Mouse (Mus musculus) hindbrain, embryonic 16.5 days (tissue): ENCODE data around the gene Dlgap1. TPM values are rescaled to one million over a fixed set of nuclear protein-coding genes. Genes with fewer than 3 reads are reported as not detected.
A peak's percentile ranks its signal among the peaks of the same experiment; 100 is the strongest.

ENCODE experiments used
- ATAC-seq: fragments of 200-750 bp; cut with Nextera tagmentation; 2 replicates; pipeline ENCODE4 v1.8.0; 2017; ENCODE audit warnings: moderate TSS enrichment, moderate library complexity
- H3K27ac ChIP-seq: fragments of 300-500 bp; sonication (generic); 2 replicates; pipeline ENCODE4 v1.5.1; 2014; ENCODE audit warnings: low read depth, mild to moderate bottlenecking, control low read depth, low read length, moderate library complexity
- H3K27me3 ChIP-seq: fragments of 300-500 bp; sonication (generic); replicated peaks from 2 replicates; pipeline ENCODE4 v1.6.1; 2014; ENCODE audit warnings: low read length; ENCODE audit not compliant: control insufficient read depth, insufficient read depth
- H3K36me3 ChIP-seq: fragments of 300-500 bp; sonication (generic); 2 replicates; pipeline ENCODE4 v1.6.1; 2014; ENCODE audit warnings: mild to moderate bottlenecking, low read length, moderate library complexity, mixed read lengths; ENCODE audit not compliant: control insufficient read depth, insufficient read depth
- H3K4me1 ChIP-seq: fragments of 300-500 bp; sonication (generic); 2 replicates; pipeline ENCODE4 v1.6.1; 2014; ENCODE audit warnings: low read depth, low read length; ENCODE audit not compliant: control insufficient read depth, insufficient read depth
- H3K4me2 ChIP-seq: fragments of 300-500 bp; sonication (generic); 2 replicates; pipeline ENCODE4 v1.6.1; 2014; ENCODE audit warnings: mild to moderate bottlenecking, low read length, control low read depth, moderate library complexity
- H3K4me3 ChIP-seq: fragments of 300-500 bp; sonication (generic); 2 replicates; pipeline ENCODE4 v1.5.1; 2014; ENCODE audit warnings: mild to moderate bottlenecking, low read length, control low read depth, moderate library complexity
- H3K9ac ChIP-seq: fragments of 300-500 bp; sonication (generic); 2 replicates; pipeline ENCODE4 v1.6.1; 2014; ENCODE audit warnings: low read depth, mild to moderate bottlenecking, control low read depth, low read length, moderate library complexity
- H3K9me3 ChIP-seq: fragments of 300-500 bp; sonication (generic); 2 replicates; pipeline ENCODE4 v1.6.1; 2014; ENCODE audit warnings: mild to moderate bottlenecking, low read length, moderate library complexity; ENCODE audit not compliant: control insufficient read depth
- WGBS: fragments of 180-500 bp; shearing (Covaris S2); extraction: QIAGEN DNeasy Blood & Tissue Kit; methylation state at CpG from one replicate; pipeline ENCODE4 v1.1.7; 2014; 5-methylcytosine and 5-hydroxymethylcytosine counted together
- polyA plus RNA-seq: library from polyadenylated mRNA; unstranded; fragments of >200 nt; fragmentation: Nextera tagmentation; extraction: Ambion mirVana; gene quantifications from 2 replicates; pipeline ENCODE4 v1.2.1, GENCODE M21; 2015

The Dlgap1 gene
- polyA plus RNA-seq, 1 experiment from 2014 or later = 39.5 TPM

DNA sequence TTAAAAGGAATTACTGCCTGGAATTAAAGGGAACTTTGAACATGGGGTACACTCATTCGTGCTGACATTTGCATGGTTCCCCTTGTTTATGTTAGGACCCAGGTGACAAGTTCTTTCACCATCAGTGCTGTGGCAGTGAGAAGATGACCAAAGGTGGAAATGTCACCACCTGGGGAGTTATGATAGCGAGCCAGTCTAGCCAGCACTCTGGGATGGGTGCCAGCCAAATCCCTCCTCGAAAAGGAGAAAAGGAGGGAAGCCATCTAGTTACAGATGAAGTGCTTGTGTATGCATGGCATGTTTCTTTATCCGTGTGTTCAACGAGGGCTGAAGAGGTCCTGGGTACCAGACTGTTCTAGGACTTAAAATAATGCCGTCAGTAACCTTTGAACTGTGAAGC lies 643.3 kb downstream of the Dlgap1 start:
- H3K36me3 ChIP-seq = no peaks in the 10 kb centered on the region
- no peak for ATAC-seq
- no peak overlapping the region for H3K4me3 ChIP-seq
- no peaks in the 10 kb centered on the region for H3K4me1 ChIP-seq
- no peak overlapping the region for H3K4me2 ChIP-seq
- no peak overlapping the region for H3K27ac ChIP-seq
- no peaks in the 10 kb centered on the region for H3K9me3 ChIP-seq
- 65% methylated on average over 6 of the region's 6 CpGs for WGBS
- H3K9ac ChIP-seq = no peak overlapping the region
- H3K27me3 ChIP-seq = no peaks in the 10 kb centered on the region

DNA sequence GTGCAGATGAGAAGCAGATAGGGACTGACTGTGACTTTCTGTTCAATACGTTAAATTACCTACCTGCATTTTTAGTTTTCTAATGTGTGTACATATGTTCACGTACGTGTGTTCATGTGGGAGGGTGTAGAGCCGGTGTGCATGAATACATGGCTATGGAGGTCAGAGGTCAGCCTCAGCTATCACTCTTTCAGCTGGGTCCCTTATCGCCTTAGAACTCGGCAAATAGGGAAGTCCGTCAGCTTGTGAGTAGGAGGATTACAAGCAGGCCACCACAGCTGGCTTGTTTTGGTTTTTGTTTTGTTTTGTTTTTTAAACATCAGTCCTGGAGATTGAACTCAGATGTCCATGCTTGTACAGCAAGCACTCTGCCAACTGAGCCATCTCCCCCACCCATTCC lies 645.0 kb downstream of the Dlgap1 start:
- no peaks in the 10 kb centered on the region for H3K9me3 ChIP-seq
- H3K4me2 ChIP-seq = no peak overlapping the region
- 88% methylated on average over 7 of the region's 7 CpGs for WGBS
- no peaks in the 10 kb centered on the region for H3K4me1 ChIP-seq
- H3K9ac ChIP-seq = no peak overlapping the region
- H3K27ac ChIP-seq = no peak overlapping the region
- no peak overlapping the region for H3K4me3 ChIP-seq
- no peak for ATAC-seq
- H3K27me3 ChIP-seq = no peaks in the 10 kb centered on the region
- no peaks in the 10 kb centered on the region for H3K36me3 ChIP-seq

DNA sequence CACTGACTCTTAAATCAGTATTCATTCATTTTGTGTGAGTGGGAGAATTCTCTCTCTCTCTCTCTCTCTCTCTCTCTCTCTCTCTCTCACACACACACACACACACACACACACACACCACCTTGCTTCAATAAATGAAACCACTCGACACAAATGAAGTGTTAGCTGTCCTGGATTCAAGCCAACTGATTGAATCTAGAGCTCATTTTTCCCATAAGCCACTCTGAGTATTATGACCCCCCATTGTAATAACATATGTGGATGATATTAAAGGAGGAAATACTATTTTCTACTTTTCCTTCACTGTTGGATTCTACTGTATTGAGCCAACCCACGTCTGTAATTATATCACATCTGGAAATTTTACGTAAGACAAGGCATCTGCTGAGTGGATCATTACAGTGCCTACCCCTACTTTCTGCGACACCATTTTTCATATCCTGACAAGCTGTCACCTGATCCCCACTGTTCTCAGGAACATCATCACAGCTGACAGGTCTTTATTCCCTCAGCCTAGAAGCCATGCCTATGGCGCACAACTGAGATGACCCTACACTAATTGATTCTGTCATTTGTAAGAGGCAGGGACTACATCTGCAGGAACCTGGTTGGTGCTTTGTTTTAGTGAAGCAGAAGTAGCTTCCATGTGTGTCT lies 645.7 kb downstream of the Dlgap1 start:
- no peak overlapping the region for H3K4me2 ChIP-seq
- H3K36me3 ChIP-seq = no peaks in the 10 kb centered on the region
- no peak overlapping the region for H3K4me3 ChIP-seq
- peak; percentile 61 for ATAC-seq
- no peaks in the 10 kb centered on the region for H3K27me3 ChIP-seq
- no peaks in the 10 kb centered on the region for H3K4me1 ChIP-seq
- 62% methylated on average over 5 of the region's 5 CpGs for WGBS
- H3K9ac ChIP-seq = no peak overlapping the region
- no peak overlapping the region for H3K27ac ChIP-seq
- H3K9me3 ChIP-seq = no peaks in the 10 kb centered on the region

DNA sequence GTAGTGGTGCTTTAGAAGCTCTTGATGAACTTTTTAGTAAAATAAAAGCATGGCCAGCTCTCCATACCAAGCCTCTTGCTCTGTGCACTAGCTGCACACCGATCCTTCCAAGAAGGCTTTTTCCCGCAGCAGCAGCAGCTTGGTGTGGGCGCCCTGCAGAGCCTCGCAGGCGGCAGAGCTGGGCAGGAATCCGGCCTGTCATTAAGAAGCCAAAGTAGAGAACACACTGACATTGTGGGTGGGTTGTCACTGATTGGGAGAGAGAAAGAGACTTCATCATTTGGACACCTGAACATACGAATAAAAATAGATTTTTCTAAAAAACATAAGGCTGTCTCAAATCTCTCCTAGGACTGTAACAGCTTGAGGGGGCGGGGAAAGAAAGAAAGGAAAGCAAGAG lies 653.6 kb downstream of the Dlgap1 start:
- Histone ChIP-seq H3K27ac (no peak overlapping the region), H3K4me1 (no peaks in the 10 kb centered on the region), H3K9ac (no peak overlapping the region), H3K9me3 (no peaks in the 10 kb centered on the region), H3K36me3 (no peaks in the 10 kb centered on the region), H3K4me3 (no peak overlapping the region), H3K27me3 (no peaks in the 10 kb centered on the region), H3K4me2 (no peak overlapping the region)
- 62% methylated on average over 8 of the region's 8 CpGs for WGBS
- ATAC-seq = no peak

DNA sequence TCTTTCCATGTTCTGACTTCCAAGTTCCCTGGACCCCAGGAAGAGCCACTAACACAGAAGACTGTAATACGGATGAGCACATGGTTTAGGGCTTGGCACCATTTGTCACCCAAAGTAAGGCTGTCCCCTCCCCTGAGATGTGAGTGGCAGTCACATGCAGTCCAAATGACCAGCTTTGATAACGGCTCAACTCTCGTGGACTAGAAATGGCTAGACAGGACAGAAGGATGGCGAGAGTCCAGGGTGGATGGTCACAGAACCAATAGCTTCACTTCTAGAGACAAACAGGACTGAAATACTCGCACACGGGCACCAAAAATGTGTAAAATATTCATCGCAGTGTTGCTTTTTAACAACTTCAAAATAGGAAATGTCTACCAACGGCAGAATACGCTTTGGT lies 657.5 kb downstream of the Dlgap1 start:
- no peak for ATAC-seq
- H3K36me3 ChIP-seq = no peaks in the 10 kb centered on the region
- WGBS = 95% methylated on average over 9 of the region's 9 CpGs

DNA sequence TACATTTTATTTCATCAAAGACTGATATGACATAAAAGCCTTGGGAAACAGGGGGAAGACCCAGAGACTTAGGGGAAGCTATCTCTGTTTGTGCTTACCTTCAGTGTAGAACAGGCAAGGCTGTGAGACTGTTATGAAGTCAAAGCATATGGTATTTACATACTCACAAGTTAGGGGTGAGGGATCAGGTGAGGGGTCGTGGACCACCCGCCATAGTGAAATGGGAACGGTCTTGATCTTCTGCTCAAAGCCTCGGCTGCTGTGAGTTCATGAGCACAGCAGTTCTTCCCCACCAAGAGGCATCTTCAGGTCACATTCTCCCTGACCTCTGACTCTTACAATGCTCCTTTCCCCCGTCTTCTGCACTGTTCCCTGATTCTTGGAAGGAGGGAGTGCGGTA lies 658.1 kb downstream of the Dlgap1 start:
- no peak overlapping the region for H3K27ac ChIP-seq
- no peak overlapping the region for H3K4me3 ChIP-seq
- WGBS = 80% methylated on average over 6 of the region's 6 CpGs
- no peaks in the 10 kb centered on the region for H3K9me3 ChIP-seq
- H3K36me3 ChIP-seq = no peaks in the 10 kb centered on the region
- no peak for ATAC-seq
- no peak overlapping the region for H3K9ac ChIP-seq
- H3K4me2 ChIP-seq = no peak overlapping the region
- no peaks in the 10 kb centered on the region for H3K27me3 ChIP-seq
- H3K4me1 ChIP-seq = no peaks in the 10 kb centered on the region

More for the DNA sequence above, 657.5 kb downstream of the Dlgap1 start:
- H3K27ac ChIP-seq = no peak overlapping the region
- no peak overlapping the region for H3K4me3 ChIP-seq
- H3K4me2 ChIP-seq = no peak overlapping the region
- no peak overlapping the region for H3K9ac ChIP-seq
- no peaks in the 10 kb centered on the region for H3K9me3 ChIP-seq
- H3K27me3 ChIP-seq = no peaks in the 10 kb centered on the region
- H3K4me1 ChIP-seq = no peaks in the 10 kb centered on the region

DNA sequence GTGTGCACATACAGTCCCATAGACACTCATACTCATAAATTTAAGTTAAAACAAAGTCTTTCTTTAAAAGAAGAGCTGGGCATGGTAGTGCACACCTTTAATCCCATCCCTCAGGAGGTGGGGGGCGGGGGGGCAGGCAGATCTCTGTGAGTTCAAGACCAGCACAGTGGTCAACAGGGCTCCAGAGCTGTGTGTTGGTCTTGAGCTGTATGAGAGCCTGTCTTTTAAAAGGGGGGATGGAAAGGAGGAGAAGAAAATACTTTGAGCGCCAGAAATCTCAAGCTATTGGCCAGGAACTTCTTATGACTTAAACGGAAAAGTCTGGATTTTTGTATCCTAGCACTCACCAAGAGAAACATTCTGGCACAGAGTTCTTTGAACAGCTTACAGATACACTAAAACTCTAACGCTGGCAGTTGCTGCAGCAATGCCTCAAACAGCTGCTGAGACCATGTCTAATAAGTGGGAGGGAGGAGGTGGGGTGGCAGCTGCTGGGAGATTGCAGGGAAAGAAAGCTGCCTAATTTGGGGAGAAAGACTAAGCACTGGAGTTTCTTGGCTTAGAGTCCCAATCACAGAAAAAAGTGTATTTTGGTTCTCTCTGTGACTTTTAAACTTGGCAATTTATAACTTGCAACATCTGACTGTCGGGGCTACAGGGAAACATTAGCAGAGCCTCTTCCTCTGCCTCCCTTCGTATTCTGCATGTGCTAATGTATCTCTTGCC lies 660.9 kb downstream of the Dlgap1 start:
- ATAC-seq = 0 out of 2 replicates have a peak, but pooled peaks have one; percentile 25
- no peak overlapping the region for H3K4me2 ChIP-seq
- H3K36me3 ChIP-seq = no peaks in the 10 kb centered on the region
- H3K9ac ChIP-seq = no peak overlapping the region
- no peak overlapping the region for H3K4me3 ChIP-seq
- H3K27me3 ChIP-seq = no peaks in the 10 kb centered on the region
- WGBS = 55% methylated on average over 6 of the region's 6 CpGs
- H3K27ac ChIP-seq = no peak overlapping the region
- no peaks in the 10 kb centered on the region for H3K4me1 ChIP-seq
- H3K9me3 ChIP-seq = no peaks in the 10 kb centered on the region

DNA sequence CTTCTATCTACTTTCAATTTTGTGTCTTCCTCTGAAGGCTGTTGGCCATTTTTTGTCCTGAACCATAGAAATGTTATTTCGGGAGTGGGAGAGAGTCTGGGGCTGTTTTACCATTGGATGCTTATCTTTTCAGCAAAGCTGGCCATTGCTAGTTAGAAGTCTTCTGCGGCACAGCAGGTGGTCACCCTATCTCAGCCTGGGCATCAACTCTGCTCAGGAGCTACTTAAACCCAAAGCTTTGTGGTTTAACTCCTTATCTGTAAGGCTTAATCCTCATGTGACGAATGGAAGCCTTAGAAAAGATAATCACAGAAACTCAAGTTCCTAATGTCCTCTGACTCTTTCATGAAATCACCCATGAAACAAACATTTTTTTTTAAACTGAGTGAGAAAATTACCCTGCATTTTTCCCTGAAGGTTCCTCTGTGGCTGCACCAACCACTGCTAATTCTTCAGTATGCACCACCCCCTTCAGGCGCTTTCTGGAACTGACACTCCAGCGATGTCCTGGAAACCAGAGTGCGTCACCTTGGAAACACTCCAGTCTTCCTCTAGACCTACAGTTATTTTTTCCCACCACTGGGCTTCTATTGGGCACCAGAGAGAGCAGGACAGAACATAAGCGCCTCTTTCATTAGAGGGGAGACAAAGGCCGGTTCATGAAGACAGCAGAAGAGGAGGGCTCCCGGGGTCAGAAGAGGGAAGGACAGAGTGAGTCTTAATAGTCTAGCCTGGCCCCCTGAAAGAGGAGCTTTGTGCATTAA lies 664.5 kb downstream of the Dlgap1 start:
- H3K9ac ChIP-seq = no peak overlapping the region
- no peaks in the 10 kb centered on the region for H3K9me3 ChIP-seq
- peak overlapping the region; percentile 14 for H3K4me2 ChIP-seq
- H3K36me3 ChIP-seq = no peaks in the 10 kb centered on the region
- no peak overlapping the region for H3K4me3 ChIP-seq
- peak; percentile 95 for ATAC-seq
- H3K4me1 ChIP-seq = no peaks in the 10 kb centered on the region
- peak overlapping the region; percentile 40 for H3K27ac ChIP-seq
- H3K27me3 ChIP-seq = no peaks in the 10 kb centered on the region
- WGBS = 16% methylated on average over 9 of the region's 9 CpGs

DNA sequence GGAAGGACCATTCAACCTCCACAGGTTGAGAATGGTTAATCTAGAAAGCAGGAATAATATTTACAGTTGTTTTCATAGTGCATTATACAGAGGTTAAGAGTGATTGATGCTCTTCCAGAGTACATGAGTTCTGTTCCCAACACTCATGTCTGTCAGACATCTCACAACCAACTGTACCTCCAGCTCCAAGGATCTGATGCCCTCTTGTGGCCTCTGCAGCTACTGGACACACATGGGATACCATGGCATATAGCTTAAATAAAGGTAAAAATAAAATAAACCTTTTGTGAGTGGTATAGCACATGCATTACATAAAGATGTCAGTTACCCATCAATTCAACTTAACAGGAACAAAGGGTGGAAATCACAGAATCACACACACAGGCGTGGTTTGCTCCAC lies 674.3 kb downstream of the Dlgap1 start:
- no peak overlapping the region for H3K9ac ChIP-seq

More for the DNA sequence above, 674.3 kb downstream of the Dlgap1 start:
- H3K27me3 ChIP-seq = no peaks in the 10 kb centered on the region
- 91% methylated on average over 1 of the region's 1 CpGs for WGBS
- no peak for ATAC-seq
- H3K27ac ChIP-seq = no peak overlapping the region
- 0 out of 2 replicates have a peak, but pooled peaks cover 2% of the 10 kb centered on the region for H3K9me3 ChIP-seq
- H3K4me3 ChIP-seq = no peak overlapping the region
- no peak overlapping the region for H3K4me2 ChIP-seq
- no peaks in the 10 kb centered on the region for H3K4me1 ChIP-seq
- H3K36me3 ChIP-seq = no peaks in the 10 kb centered on the region
